Mouse (Mus musculus): Measurements from ENCODE around the gene Dtnbp1. TPM values are rescaled to one million over a fixed set of nuclear protein-coding genes. Genes with fewer than 3 reads are reported as not detected.

Gene Dtnbp1
- polyA plus RNA-seq, 1 experiment from 2014 or later, result 133 TPM

- H3K9ac ChIP-seq (ENCODE audit: low read depth, low read length), result no peak overlapping the region
- H3K36me3 ChIP-seq (ENCODE audit: control insufficient read depth, insufficient read depth, low read length), result peaks cover 22% of the 10 kb centered on the region
- ATAC-seq, result no peak
- no peaks in the 10 kb centered on the region for H3K27me3 ChIP-seq (replicated peaks; ENCODE audit: control insufficient read depth, insufficient read depth, low read length)
- H3K4me2 ChIP-seq (ENCODE audit: low read length), result no peak overlapping the region
- no peak overlapping the region for H3K27ac ChIP-seq (ENCODE audit: low read depth, low read length)
- 64% methylated on average over 1 of the region's 1 CpGs for WGBS
- no peak overlapping the region for H3K4me3 ChIP-seq (ENCODE audit: low read length)
- peaks cover 8% of the 10 kb centered on the region for H3K4me1 ChIP-seq (ENCODE audit: control insufficient read depth, insufficient read depth, low read depth, low read length)
- H3K9me3 ChIP-seq (ENCODE audit: control insufficient read depth, low read length), result no peaks in the 10 kb centered on the region
Measured at GRCm38 (mm10) chr13:44904271-44904670, 97.7 kb downstream of the Dtnbp1 start.

GRCm38 (mm10) chr13:44903416-44903815, 98.5 kb downstream of the Dtnbp1 start:
- H3K9me3 ChIP-seq (ENCODE audit: control insufficient read depth, low read length), result no peaks in the 10 kb centered on the region
- H3K4me1 ChIP-seq (ENCODE audit: control insufficient read depth, insufficient read depth, low read depth, low read length), result peaks cover 5% of the 10 kb centered on the region
- H3K27ac ChIP-seq (ENCODE audit: low read depth, low read length), result no peak overlapping the region
- no peak overlapping the region for H3K9ac ChIP-seq (ENCODE audit: low read depth, low read length)
- no peak overlapping the region for H3K4me3 ChIP-seq (ENCODE audit: low read length)
- no peak overlapping the region for H3K4me2 ChIP-seq (ENCODE audit: low read length)
- H3K27me3 ChIP-seq (replicated peaks; ENCODE audit: control insufficient read depth, insufficient read depth, low read length), result no peaks in the 10 kb centered on the region
- peaks cover 23% of the 10 kb centered on the region for H3K36me3 ChIP-seq (ENCODE audit: control insufficient read depth, insufficient read depth, low read length)
- no peak for ATAC-seq

DNA sequence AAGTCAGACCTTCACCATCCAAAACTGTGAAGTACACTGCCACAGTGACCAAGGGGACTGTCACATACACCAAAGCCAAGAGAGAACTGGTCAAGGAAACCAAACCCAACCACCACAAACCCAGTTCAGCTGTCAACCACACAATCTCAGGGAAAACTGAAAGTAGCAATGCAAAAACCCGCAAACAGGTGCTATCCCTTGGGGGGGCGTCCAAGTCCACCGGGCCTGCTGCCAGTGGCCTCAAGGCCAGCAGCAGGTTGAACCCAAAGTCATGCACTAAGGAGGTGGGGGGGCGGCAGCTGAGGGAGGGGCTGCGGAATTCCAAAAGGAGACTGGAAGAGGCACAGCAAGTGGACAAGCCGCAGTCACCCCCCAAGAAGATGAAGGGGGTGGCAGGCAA, 99.6 kb downstream of the Dtnbp1 start:
- no peak overlapping the region for H3K9ac ChIP-seq (ENCODE audit: low read depth, low read length)
- H3K4me1 ChIP-seq (ENCODE audit: control insufficient read depth, insufficient read depth, low read depth, low read length), result no peaks in the 10 kb centered on the region
- peaks cover 30% of the 10 kb centered on the region for H3K36me3 ChIP-seq (ENCODE audit: control insufficient read depth, insufficient read depth, low read length)
- no peaks in the 10 kb centered on the region for H3K9me3 ChIP-seq (ENCODE audit: control insufficient read depth, low read length)
- H3K27ac ChIP-seq (ENCODE audit: low read depth, low read length), result no peak overlapping the region
- 90% methylated on average over 6 of the region's 6 CpGs for WGBS
- no peak for ATAC-seq
- H3K4me3 ChIP-seq (ENCODE audit: low read length), result no peak overlapping the region
- no peak overlapping the region for H3K4me2 ChIP-seq (ENCODE audit: low read length)
- no peaks in the 10 kb centered on the region for H3K27me3 ChIP-seq (replicated peaks; ENCODE audit: control insufficient read depth, insufficient read depth, low read length)

DNA sequence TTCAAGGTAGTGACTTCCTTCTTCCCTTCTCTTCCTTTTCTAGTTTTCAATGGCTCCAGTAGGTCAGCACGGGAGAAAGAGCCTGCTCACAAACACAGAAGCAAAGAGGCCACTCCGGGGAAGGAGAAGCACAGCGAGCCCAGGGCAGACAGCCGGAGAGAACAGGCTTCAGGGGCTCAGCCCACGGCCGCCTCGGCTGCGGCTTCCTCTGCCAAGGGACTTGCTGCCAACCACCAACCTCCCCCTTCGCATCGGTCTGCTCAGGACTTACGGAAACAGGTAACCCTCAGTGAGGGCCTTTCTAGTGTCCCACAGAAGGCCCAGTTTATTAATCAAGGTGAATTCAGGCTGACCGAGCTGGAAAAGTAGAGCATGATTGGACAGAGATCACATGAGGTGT, 105.7 kb downstream of the Dtnbp1 start:
- Histone ChIP-seq H3K36me3 (ENCODE audit: control insufficient read depth, insufficient read depth, low read length) (peaks cover 20% of the 10 kb centered on the region), H3K4me3 (ENCODE audit: low read length) (no peak overlapping the region), H3K9ac (ENCODE audit: low read depth, low read length) (no peak overlapping the region), H3K27ac (ENCODE audit: low read depth, low read length) (no peak overlapping the region), H3K9me3 (ENCODE audit: control insufficient read depth, low read length) (no peaks in the 10 kb centered on the region), H3K4me1 (ENCODE audit: control insufficient read depth, insufficient read depth, low read depth, low read length) (peaks cover 3% of the 10 kb centered on the region; the same call in 1 of the 2 replicates), H3K27me3 (replicated peaks; ENCODE audit: control insufficient read depth, insufficient read depth, low read length) (no peaks in the 10 kb centered on the region), H3K4me2 (ENCODE audit: low read length) (no peak overlapping the region)
- no peak for ATAC-seq
- WGBS, result 91% methylated on average over 12 of the region's 12 CpGs

GRCm38 (mm10) chr13:44891813-44892730, 109.9 kb downstream of the Dtnbp1 start:
- Histone ChIP-seq H3K27me3 (replicated peaks; ENCODE audit: control insufficient read depth, insufficient read depth, low read length) (no peaks in the 10 kb centered on the region), H3K36me3 (ENCODE audit: control insufficient read depth, insufficient read depth, low read length) (peaks cover 7% of the 10 kb centered on the region; the same call in 1 of the 2 replicates), H3K27ac (ENCODE audit: low read depth, low read length) (no peak overlapping the region), H3K4me2 (ENCODE audit: low read length) (no peak overlapping the region), H3K9ac (ENCODE audit: low read depth, low read length) (no peak overlapping the region), H3K9me3 (ENCODE audit: control insufficient read depth, low read length) (no peaks in the 10 kb centered on the region), H3K4me1 (ENCODE audit: control insufficient read depth, insufficient read depth, low read depth, low read length) (peaks cover 4% of the 10 kb centered on the region; the same call in 1 of the 2 replicates), H3K4me3 (ENCODE audit: low read length) (no peak overlapping the region)
- 41% methylated on average over 5 of the region's 5 CpGs for WGBS
- no peak for ATAC-seq

- Histone ChIP-seq H3K36me3 (ENCODE audit: control insufficient read depth, insufficient read depth, low read length) (no peaks in the 10 kb centered on the region), H3K9ac (ENCODE audit: low read depth, low read length) (no peak overlapping the region), H3K4me1 (ENCODE audit: control insufficient read depth, insufficient read depth, low read depth, low read length) (peaks cover 4% of the 10 kb centered on the region; the same call in 1 of the 2 replicates), H3K27ac (ENCODE audit: low read depth, low read length) (no peak overlapping the region), H3K4me3 (ENCODE audit: low read length) (no peak overlapping the region), H3K4me2 (ENCODE audit: low read length) (no peak overlapping the region), H3K9me3 (ENCODE audit: control insufficient read depth, low read length) (no peaks in the 10 kb centered on the region), H3K27me3 (replicated peaks; ENCODE audit: control insufficient read depth, insufficient read depth, low read length) (no peaks in the 10 kb centered on the region)
- 58% methylated on average over 2 of the region's 2 CpGs for WGBS
- no peak for ATAC-seq
Measured at GRCm38 (mm10) chr13:44890612-44891011, 111.3 kb downstream of the Dtnbp1 start.

GRCm38 (mm10) chr13:44886221-44886620, 115.7 kb downstream of the Dtnbp1 start:
- Histone ChIP-seq H3K9me3 (ENCODE audit: control insufficient read depth, low read length) (no peaks in the 10 kb centered on the region), H3K36me3 (ENCODE audit: control insufficient read depth, insufficient read depth, low read length) (no peaks in the 10 kb centered on the region), H3K27me3 (replicated peaks; ENCODE audit: control insufficient read depth, insufficient read depth, low read length) (no peaks in the 10 kb centered on the region), H3K27ac (ENCODE audit: low read depth, low read length) (no peak overlapping the region), H3K9ac (ENCODE audit: low read depth, low read length) (no peak overlapping the region), H3K4me1 (ENCODE audit: control insufficient read depth, insufficient read depth, low read depth, low read length) (peaks cover 1% of the 10 kb centered on the region; the same call in 1 of the 2 replicates), H3K4me2 (ENCODE audit: low read length) (no peak overlapping the region), H3K4me3 (ENCODE audit: low read length) (no peak overlapping the region)
- 94% methylated on average over 2 of the region's 2 CpGs for WGBS
- ATAC-seq, result no peak

DNA sequence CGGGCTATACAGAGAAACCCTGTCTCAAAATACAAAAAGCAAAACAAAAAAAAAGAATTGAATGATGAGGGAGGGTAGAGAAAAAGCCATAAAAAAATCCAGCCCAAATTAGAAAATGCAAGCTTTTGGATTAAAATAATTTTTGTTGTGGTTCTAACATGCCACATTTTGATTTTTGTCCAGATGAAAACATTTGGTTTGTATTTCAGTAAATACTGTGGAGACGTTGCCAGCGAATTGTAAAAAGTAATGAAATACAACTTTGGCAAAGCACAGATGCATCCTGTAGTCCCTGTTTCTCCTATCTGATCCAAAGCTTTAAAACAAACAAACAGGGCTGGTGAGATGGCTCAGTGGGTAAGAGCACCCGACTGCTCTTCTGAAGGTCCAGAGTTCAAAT, 120.9 kb downstream of the Dtnbp1 start:
- peaks cover 14% of the 10 kb centered on the region for H3K4me1 ChIP-seq (ENCODE audit: control insufficient read depth, insufficient read depth, low read depth, low read length)
- H3K27me3 ChIP-seq (replicated peaks; ENCODE audit: control insufficient read depth, insufficient read depth, low read length), result no peaks in the 10 kb centered on the region
- H3K27ac ChIP-seq (ENCODE audit: low read depth, low read length), result no peak overlapping the region
- H3K9ac ChIP-seq (ENCODE audit: low read depth, low read length), result no peak overlapping the region
- H3K4me3 ChIP-seq (ENCODE audit: low read length), result no peak overlapping the region
- 86% methylated on average over 4 of the region's 4 CpGs for WGBS
- H3K4me2 ChIP-seq (ENCODE audit: low read length), result no peak overlapping the region
- no peaks in the 10 kb centered on the region for H3K36me3 ChIP-seq (ENCODE audit: control insufficient read depth, insufficient read depth, low read length)
- no peak for ATAC-seq
- H3K9me3 ChIP-seq (ENCODE audit: control insufficient read depth, low read length), result no peaks in the 10 kb centered on the region

DNA sequence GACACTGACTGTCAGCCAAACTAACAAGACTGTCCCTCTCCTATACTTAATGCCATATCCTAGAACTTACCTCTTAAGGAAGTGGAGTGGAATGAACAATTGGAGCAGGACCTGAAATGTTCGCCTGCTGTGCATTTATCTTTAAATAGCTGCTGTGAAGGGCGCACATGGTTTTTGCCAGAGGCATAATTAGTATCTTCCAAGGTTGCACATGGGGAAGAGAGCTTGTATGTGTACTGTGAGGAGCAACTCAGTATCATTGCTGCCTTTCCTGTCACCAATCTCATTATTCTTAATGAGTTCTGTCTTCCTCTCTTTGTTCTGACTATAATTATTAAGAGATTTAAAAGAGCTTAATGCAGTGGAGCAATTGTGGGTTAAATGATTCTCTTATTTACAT, 125.1 kb downstream of the Dtnbp1 start:
- H3K4me3 ChIP-seq (ENCODE audit: low read length), result no peak overlapping the region
- peaks cover 14% of the 10 kb centered on the region for H3K4me1 ChIP-seq (ENCODE audit: control insufficient read depth, insufficient read depth, low read depth, low read length)
- peak; percentile 38; the same call in 1 of the 2 replicates for ATAC-seq
- H3K27ac ChIP-seq (ENCODE audit: low read depth, low read length), result no peak overlapping the region
- H3K4me2 ChIP-seq (ENCODE audit: low read length), result no peak overlapping the region
- no peaks in the 10 kb centered on the region for H3K27me3 ChIP-seq (replicated peaks; ENCODE audit: control insufficient read depth, insufficient read depth, low read length)
- WGBS, result 54% methylated on average over 2 of the region's 2 CpGs
- no peaks in the 10 kb centered on the region for H3K9me3 ChIP-seq (ENCODE audit: control insufficient read depth, low read length)
- H3K36me3 ChIP-seq (ENCODE audit: control insufficient read depth, insufficient read depth, low read length), result peaks cover 3% of the 10 kb centered on the region; the same call in 1 of the 2 replicates
- no peak overlapping the region for H3K9ac ChIP-seq (ENCODE audit: low read depth, low read length)
